Mouse (Mus musculus): ENCODE measurements at regions not wholly inside any gene's neighbourhood (a gene's known extent, or its start where the extent isn't known, plus 50 kb on each side); places are given as distances from the start of the nearest gene placed in this dataset.

- peak; percentile 61 for DNase-seq (ENCODE audit: low read depth, low spot score)
Measured at GRCm38 (mm10) chr8:47769452-47769851, 52.5 kb upstream of the Cldn24 start.

GRCm38 (mm10) chr8:47768751-47769150, 53.2 kb upstream of the Cldn24 start:
- no peak for DNase-seq (ENCODE audit: low read depth, low spot score)

- DNase-seq (ENCODE audit: low read depth, low spot score) = no peak
Measured at GRCm38 (mm10) chr8:47764480-47764879, 50.7 kb upstream of the Cdkn2aip start.

- DNase-seq (ENCODE audit: low read depth, low spot score) = peak; percentile 82
Measured at GRCm38 (mm10) chr8:47764068-47764467, 50.3 kb upstream of the Cdkn2aip start.

Data from ES-CJ7 (cell line).